Mouse (Mus musculus) T-helper 2 cell (primary cell): Measurements from ENCODE around the gene Cacna1s.

Experiments used
- in situ Hi-C: fragments of 300-600 bp; cut with MboI, MseI; formaldehyde crosslinking; loops from one replicate; pipeline ENCODE4 v1.15.1; 2025; ENCODE audit warnings: high pct_unique_total_duplicates

The Cacna1s gene

GRCm38 (mm10) chr1:136050312-136051012, 2.1 kb upstream of the Cacna1s start, which contains the start of gene Ascl5:
TSS of gene Ascl5 (plus strand) at chr1:136050804.
- in situ Hi-C loops = no loop called here

- in situ Hi-C loops = no loop called here
These were observed 1.6 kb upstream of the Cacna1s start for GRCm38 (mm10) chr1:136051013-136051315.

- in situ Hi-C loops = no loop called here
These were observed 1.1 kb upstream of the Cacna1s start for GRCm38 (mm10) chr1:136051465-136051864.

GRCm38 (mm10) chr1:136055771-136056170, 3.2 kb downstream of the Cacna1s start:
- in situ Hi-C loops = no loop called here

- in situ Hi-C loops = no loop called here
These were observed 6.0 kb downstream of the Cacna1s start for GRCm38 (mm10) chr1:136058594-136058993.

GRCm38 (mm10) chr1:136061041-136061789, 8.7 kb downstream of the Cacna1s start:
- in situ Hi-C loops = loop anchor here (5.0 kb wide), 1 partner anchor 36 kb away; no protein-coding TSS in a partner anchor

- in situ Hi-C loops = loop anchor here (5.0 kb wide), 1 partner anchor 36 kb away; no protein-coding TSS in a partner anchor
These were observed 9.2 kb downstream of the Cacna1s start for GRCm38 (mm10) chr1:136061790-136062141.

GRCm38 (mm10) chr1:136063991-136064390, 11.4 kb downstream of the Cacna1s start:
- in situ Hi-C loops = loop anchor here (5.0 kb wide), 1 partner anchor 33 kb away; no protein-coding TSS in a partner anchor

GRCm38 (mm10) chr1:136066621-136067020, 14.1 kb downstream of the Cacna1s start:
- in situ Hi-C loops = no loop called here

GRCm38 (mm10) chr1:136067579-136067978, 15.0 kb downstream of the Cacna1s start:
- in situ Hi-C loops = no loop called here

- in situ Hi-C loops = no loop called here
These were observed 23.5 kb downstream of the Cacna1s start for GRCm38 (mm10) chr1:136076086-136076485.

GRCm38 (mm10) chr1:136077656-136078055, 25.1 kb downstream of the Cacna1s start:
- in situ Hi-C loops = no loop called here

- in situ Hi-C loops = no loop called here
These were observed 28.6 kb downstream of the Cacna1s start for GRCm38 (mm10) chr1:136081161-136081560.

GRCm38 (mm10) chr1:136085988-136086685, 33.6 kb downstream of the Cacna1s start:
- in situ Hi-C loops = no loop called here

- in situ Hi-C loops = no loop called here
These were observed 37.0 kb downstream of the Cacna1s start for GRCm38 (mm10) chr1:136089368-136090165.

- in situ Hi-C loops = no loop called here
These were observed 41.2 kb downstream of the Cacna1s start for GRCm38 (mm10) chr1:136093726-136094125.

GRCm38 (mm10) chr1:136094807-136095206, 42.3 kb downstream of the Cacna1s start:
- in situ Hi-C loops = loop anchor here (5.0 kb wide), 1 partner anchor 33 kb away; no protein-coding TSS in a partner anchor

- in situ Hi-C loops = loop anchor here (10.0 kb wide), 1 partner anchor 57 kb away; no protein-coding TSS in a partner anchor
These were observed 49.5 kb downstream of the Cacna1s start for GRCm38 (mm10) chr1:136102094-136102493.

- in situ Hi-C loops = loop anchor here (10.0 kb wide), 1 partner anchor 58 kb away; no protein-coding TSS in a partner anchor
These were observed 50.0 kb downstream of the Cacna1s start for GRCm38 (mm10) chr1:136102551-136102950.

GRCm38 (mm10) chr1:136102981-136103380, 50.4 kb downstream of the Cacna1s start:
- in situ Hi-C loops = loop anchor here (10.0 kb wide), 1 partner anchor 58 kb away; no protein-coding TSS in a partner anchor

- in situ Hi-C loops = loop anchor here (10.0 kb wide), 1 partner anchor 59 kb away; no protein-coding TSS in a partner anchor
These were observed 51.1 kb downstream of the Cacna1s start for GRCm38 (mm10) chr1:136103696-136104095.
